Mouse (Mus musculus): Measurements from ENCODE around the gene Shisa9. TPM values are rescaled to one million over a fixed set of nuclear protein-coding genes. Genes with fewer than 3 reads are reported as not detected.
A peak's percentile ranks its signal among the peaks of the same experiment; 100 is the strongest.

The Shisa9 gene
- total RNA-seq (2012; rRNA removed) (not detected in 2 replicates), total RNA-seq (2014; rRNA removed) (not detected in 2 replicates), polyA plus RNA-seq (2012; ENCODE audit: insufficient read length, low read depth) (not detected in 2 replicates)

GRCm38 (mm10) chr16:11983616-11984270 lies at the start of gene Shisa9:
Gene Shisa9, plus strand, starts transcription at chr16:11984113.
- Histone ChIP-seq H3K4me2 (ENCODE audit: insufficient read depth, low read depth, poor library complexity, severe bottlenecking) (no peak within 1 kb of the TSS), H3K4me1 (ENCODE audit: control insufficient read depth in 1 of 2, insufficient read depth in 2 of 2) (peaks cover 3 to 12% of the 10 kb centered on the region in 2 experiments; a peak in 3 of 4 replicates), H3K4me3 (replicated peaks in 1 of 3; ENCODE audit: low read depth in 2 of 3, low read length in 2 of 3, poor library complexity in 1 of 3) (no peak within 1 kb of the TSS), H3K79me2 (replicated peaks; ENCODE audit: control insufficient read depth, extremely low read depth, insufficient read depth, poor library complexity, severe bottlenecking) (no peaks in the 10 kb centered on the region), H3K27me3 (replicated peaks) (peaks cover 12% of the 10 kb centered on the region), H3K27ac (ENCODE audit: insufficient read depth, low read depth) (no peak within 1 kb of the TSS), H3K9ac (ENCODE audit: insufficient read depth, low read depth) (no peak within 1 kb of the TSS), H3K9me3 (replicated peaks; ENCODE audit: low read length) (peaks cover 20% of the 10 kb centered on the region), H3K36me3 (replicated peaks in 1 of 2; ENCODE audit: control insufficient read depth in 1 of 2, insufficient read depth in 1 of 2, low read length in 1 of 2) (no peaks in the 10 kb centered on the region)
- no peak for DNase-seq (ENCODE audit: extremely low read depth)
- TF ChIP-seq CHD2 (IDR thresholded peaks at IDR 0.05; ENCODE audit: low read length) (no peak), MXI1 (IDR thresholded peaks at IDR 0.05; ENCODE audit: low read depth, low read length) (no peak), UBTF (IDR thresholded peaks at IDR 0.05; ENCODE audit: low read depth, low read length) (no peak), POLR2AphosphoS2 (IDR thresholded peaks at IDR 0.05; ENCODE audit: low read depth, low read length) (no peak), MAX (IDR thresholded peaks at IDR 0.05; ENCODE audit: low read length) (no peak), ZNF384 (IDR thresholded peaks at IDR 0.05; ENCODE audit: low read depth, low read length) (no peak), ETS1 (conservative IDR thresholded peaks at IDR 0.05; ENCODE audit: low read depth, low read length) (no peak), POLR2A (IDR thresholded peaks at IDR 0.05; ENCODE audit: low read depth, low read length) (no peak), USF1 (IDR thresholded peaks at IDR 0.05; ENCODE audit: low read depth, low read length) (no peak), TBP (conservative IDR thresholded peaks at IDR 0.05; ENCODE audit: low read depth, low read length) (no peak), GABPA (IDR thresholded peaks at IDR 0.05; ENCODE audit: insufficient replicate concordance, low read depth, low read length) (no peak), MYC (IDR thresholded peaks at IDR 0.05; ENCODE audit: low read depth, low read length) (no peak), ZKSCAN1 (IDR thresholded peaks at IDR 0.05; ENCODE audit: borderline replicate concordance, low read depth, low read length) (no peak)
- in situ Hi-C loops (cut with MboI; ENCODE audit: low pct_ligation_motif_present, low pct_unique_long_range_greater_than_20kb, low sequenced_read_pairs) (no loop called here), dilution Hi-C loops (cut with MboI; ENCODE audit: extremely low pct_ligation_motif_present, extremely low pct_unique_long_range_greater_than_20kb, low sequenced_read_pairs) (no loop called here)

GRCm38 (mm10) chr16:11940477-11940876 lies 43.4 kb upstream of the Shisa9 start:
- no peak overlapping the region for H3K9ac ChIP-seq (ENCODE audit: insufficient read depth, low read depth)
- no peaks in the 10 kb centered on the region for H3K36me3 ChIP-seq (replicated peaks in 1 of 2; ENCODE audit: control insufficient read depth in 1 of 2, insufficient read depth in 1 of 2, low read length in 1 of 2)
- dilution Hi-C loops (cut with MboI; ENCODE audit: extremely low pct_ligation_motif_present, extremely low pct_unique_long_range_greater_than_20kb, low sequenced_read_pairs) (no loop called here), in situ Hi-C loops (cut with MboI; ENCODE audit: low pct_ligation_motif_present, low pct_unique_long_range_greater_than_20kb, low sequenced_read_pairs) (loop anchor here (25.0 kb wide), 1 partner anchor 228 kb away; no protein-coding TSS in a partner anchor)
- no peak overlapping the region for H3K4me2 ChIP-seq (ENCODE audit: insufficient read depth, low read depth, poor library complexity, severe bottlenecking)
- H3K27me3 ChIP-seq (replicated peaks): peaks cover 8% of the 10 kb centered on the region
- TF ChIP-seq POLR2AphosphoS2 (IDR thresholded peaks at IDR 0.05; ENCODE audit: low read depth, low read length): no peak
- TF ChIP-seq CHD2 (IDR thresholded peaks at IDR 0.05; ENCODE audit: low read length): no peak
- no peak for TF ChIP-seq ELF1 (IDR thresholded peaks at IDR 0.05; ENCODE audit: low read depth, low read length)
- TF ChIP-seq MXI1 (IDR thresholded peaks at IDR 0.05; ENCODE audit: low read depth, low read length): no peak
- TF ChIP-seq E2F4 (IDR thresholded peaks at IDR 0.05; ENCODE audit: insufficient replicate concordance, low read depth, low read length): no peak
- TF ChIP-seq MYC (IDR thresholded peaks at IDR 0.05; ENCODE audit: low read depth, low read length): peak; percentile 82; the same call in 1 of the 2 replicates
- no peak for TF ChIP-seq MAZ (IDR thresholded peaks at IDR 0.05; ENCODE audit: low read depth, low read length)
- no peak for TF ChIP-seq RCOR1 (conservative IDR thresholded peaks at IDR 0.05; ENCODE audit: low read depth, low read length)
- no peak for TF ChIP-seq UBTF (IDR thresholded peaks at IDR 0.05; ENCODE audit: low read depth, low read length)
- TF ChIP-seq CTCF (conservative IDR thresholded peaks at IDR 0.05 in 1 of 2, IDR thresholded peaks at IDR 0.05 in 1 of 2; ENCODE audit: low read depth in 2 of 2, low read length in 2 of 2): peak; percentile 89 to 97
- TF ChIP-seq NELFE (IDR thresholded peaks at IDR 0.05; ENCODE audit: low read depth, low read length): no peak
- no peak for TF ChIP-seq BHLHE40 (IDR thresholded peaks at IDR 0.05; ENCODE audit: low read depth, low read length)
- no peak for TF ChIP-seq MEF2A (IDR thresholded peaks at IDR 0.05; ENCODE audit: borderline replicate concordance, low read depth, low read length)
- no peak for TF ChIP-seq ZMIZ1 (IDR thresholded peaks at IDR 0.05; ENCODE audit: low read depth, low read length)
- no peak for TF ChIP-seq NRF1 (IDR thresholded peaks at IDR 0.05; ENCODE audit: low read depth, low read length)
- peak; percentile 67 for TF ChIP-seq SMC3 (IDR thresholded peaks at IDR 0.05; ENCODE audit: low read depth, low read length)
- TF ChIP-seq TCF12 (IDR thresholded peaks at IDR 0.05; ENCODE audit: low read depth, low read length): no peak
- TF ChIP-seq RAD21 (IDR thresholded peaks at IDR 0.05; ENCODE audit: low read depth, low read length): peak; percentile 89
- TF ChIP-seq MAFK (IDR thresholded peaks at IDR 0.05; ENCODE audit: insufficient replicate concordance, low read length): no peak
- TF ChIP-seq PAX5 (IDR thresholded peaks at IDR 0.05; ENCODE audit: low read length): no peak
- no peak for TF ChIP-seq SIN3A (IDR thresholded peaks at IDR 0.05; ENCODE audit: low read length)
- H3K4me1 ChIP-seq (ENCODE audit: control insufficient read depth in 1 of 2, insufficient read depth in 2 of 2): no peaks in the 10 kb centered on the region
- H3K4me3 ChIP-seq (replicated peaks in 1 of 3; ENCODE audit: low read depth in 2 of 3, low read length in 2 of 3, poor library complexity in 1 of 3): no peak overlapping the region
- peak; percentile 64 for DNase-seq (ENCODE audit: extremely low read depth)
- peaks cover 11% of the 10 kb centered on the region for H3K9me3 ChIP-seq (replicated peaks; ENCODE audit: low read length)
- no peaks in the 10 kb centered on the region for H3K79me2 ChIP-seq (replicated peaks; ENCODE audit: control insufficient read depth, extremely low read depth, insufficient read depth, poor library complexity, severe bottlenecking)
- no peak overlapping the region for H3K27ac ChIP-seq (ENCODE audit: insufficient read depth, low read depth)
